Mouse (Mus musculus) CH12.LX (cell line): ENCODE measurements around the gene Rtl5. TPM values are rescaled to one million over a fixed set of nuclear protein-coding genes. Genes with fewer than 3 reads are reported as not detected.

Experiments used
- DNase-seq: peaks from one replicate; pipeline ENCODE4 v3.0.0-alpha.2; 2013; ENCODE audit errors: extremely low read depth
- H3K27ac ChIP-seq: 2 replicates; pipeline ENCODE4 v1.5.1; 2012; ENCODE audit warnings: low read depth, mild to moderate bottlenecking, control low read depth, moderate library complexity; ENCODE audit not compliant: insufficient read depth
- H3K27me3 ChIP-seq: replicated peaks from 2 replicates; pipeline ENCODE3; 2012; ENCODE audit warnings: inconsistent platforms
- H3K36me3 ChIP-seq, 2 experiments: replicated peaks in 1 of 2; 2 replicates each; pipeline versions ENCODE3 to v1.6.1; 2012; ENCODE audit warnings: inconsistent platforms in 1 of 2, low read length in 1 of 2, mild to moderate bottlenecking in 1 of 2, mixed read lengths in 1 of 2, moderate library complexity in 1 of 2; ENCODE audit not compliant: control insufficient read depth in 1 of 2, insufficient read depth in 1 of 2
- H3K4me1 ChIP-seq, 2 experiments: 2 replicates each; pipeline ENCODE4 v1.6.1; 2012; ENCODE audit warnings: inconsistent platforms in 1 of 2, moderate library complexity in 1 of 2; ENCODE audit not compliant: insufficient read depth in 2 of 2, control insufficient read depth in 1 of 2
- H3K4me2 ChIP-seq: 2 replicates; pipeline ENCODE4 v1.6.1; 2012; ENCODE audit warnings: low read depth, mild to moderate bottlenecking, control low read depth; ENCODE audit not compliant: poor library complexity, insufficient read depth, severe bottlenecking
- H3K4me3 ChIP-seq, 3 experiments: fragments of 150-350 bp in 1 of 3; sonication (generic) in 1 of 3; replicated peaks in 1 of 3; 2 replicates each; pipeline versions ENCODE3 to v1.5.1; 2011 to 2012; ENCODE audit warnings: low read depth in 2 of 3, low read length in 2 of 3, mild to moderate bottlenecking in 2 of 3, moderate library complexity in 2 of 3, control low read depth in 1 of 3, improper control_type of control experiment in 1 of 3, inconsistent platforms in 1 of 3, mixed read lengths in 1 of 3; ENCODE audit not compliant: poor library complexity in 1 of 3
- H3K79me2 ChIP-seq: replicated peaks from 2 replicates; pipeline ENCODE4 v1.6.1; 2012; ENCODE audit warnings: mild to moderate bottlenecking, moderate library complexity; ENCODE audit not compliant: control insufficient read depth, poor library complexity, insufficient read depth, severe bottlenecking; ENCODE audit errors: extremely low read depth
- H3K9ac ChIP-seq: 2 replicates; pipeline ENCODE4 v1.6.1; 2012; ENCODE audit warnings: low read depth, mild to moderate bottlenecking, control low read depth, moderate library complexity; ENCODE audit not compliant: insufficient read depth
- H3K9me3 ChIP-seq: replicated peaks from 2 replicates; pipeline ENCODE3; 2012; ENCODE audit warnings: low read length, inconsistent platforms, mixed read lengths
- BHLHE40 ChIP-seq: IDR thresholded peaks from 2 replicates; pipeline ENCODE4 v1.6.1; 2011; ENCODE audit warnings: mild to moderate bottlenecking, low read depth, low read length, improper control_type of control experiment
- CHD1 ChIP-seq: IDR thresholded peaks from 2 replicates; pipeline ENCODE4 v1.6.1; 2012; ENCODE audit warnings: low read depth, low read length, improper control_type of control experiment, inconsistent platforms
- CHD2 ChIP-seq: IDR thresholded peaks from 2 replicates; pipeline ENCODE4 v1.6.1; 2011; ENCODE audit warnings: low read length, improper control_type of control experiment
- EP300 ChIP-seq: IDR thresholded peaks from 2 replicates; pipeline ENCODE4 v1.6.1; 2011; ENCODE audit warnings: low read length, improper control_type of control experiment
- GABPA ChIP-seq: IDR thresholded peaks from 2 replicates; pipeline ENCODE4 v1.6.1; 2012; ENCODE audit warnings: low read depth, low read length, improper control_type of control experiment, inconsistent platforms; ENCODE audit not compliant: insufficient replicate concordance
- KAT2A ChIP-seq: IDR thresholded peaks from 2 replicates; pipeline ENCODE4 v1.6.1; 2012; ENCODE audit warnings: low read length, improper control_type of control experiment, inconsistent platforms; ENCODE audit not compliant: insufficient replicate concordance
- MAFK ChIP-seq: IDR thresholded peaks from 2 replicates; pipeline ENCODE4 v1.6.1; 2011; ENCODE audit warnings: low read length, improper control_type of control experiment; ENCODE audit not compliant: insufficient replicate concordance
- MAX ChIP-seq: IDR thresholded peaks from 2 replicates; pipeline ENCODE4 v1.6.1; 2011; ENCODE audit warnings: low read length, improper control_type of control experiment
- MAZ ChIP-seq: IDR thresholded peaks from 2 replicates; pipeline ENCODE4 v1.6.1; 2012; ENCODE audit warnings: low read depth, mild to moderate bottlenecking, inconsistent platforms, low read length, improper control_type of control experiment, moderate library complexity
- MYC ChIP-seq: IDR thresholded peaks from 2 replicates; pipeline ENCODE4 v1.6.1; 2011; ENCODE audit warnings: low read depth, mild to moderate bottlenecking, improper control_type of control experiment, low read length
- NELFE ChIP-seq: IDR thresholded peaks from 2 replicates; pipeline ENCODE4 v1.6.1; 2011; ENCODE audit warnings: low read depth, low read length, improper control_type of control experiment
- PAX5 ChIP-seq: IDR thresholded peaks from 2 replicates; pipeline ENCODE4 v1.6.1; 2012; ENCODE audit warnings: low read length, inconsistent platforms, mixed read lengths
- RAD21 ChIP-seq: IDR thresholded peaks from 2 replicates; pipeline ENCODE4 v1.6.1; 2011; ENCODE audit warnings: low read depth, mild to moderate bottlenecking, low read length, improper control_type of control experiment, moderate library complexity
- SMC3 ChIP-seq: IDR thresholded peaks from 2 replicates; pipeline ENCODE4 v1.6.1; 2011; ENCODE audit warnings: low read depth, low read length, improper control_type of control experiment
- TCF12 ChIP-seq: IDR thresholded peaks from 2 replicates; pipeline ENCODE4 v1.6.1; 2014; ENCODE audit warnings: low read depth, mild to moderate bottlenecking, inconsistent platforms, low read length, improper control_type of control experiment
- UBTF ChIP-seq: IDR thresholded peaks from 2 replicates; pipeline ENCODE4 v1.6.1; 2012; ENCODE audit warnings: low read depth, mild to moderate bottlenecking, inconsistent platforms, low read length, improper control_type of control experiment, moderate library complexity
- ZC3H11A ChIP-seq: IDR thresholded peaks from 2 replicates; pipeline ENCODE4 v1.6.1; 2012; ENCODE audit warnings: low read depth, mild to moderate bottlenecking, inconsistent platforms, low read length, improper control_type of control experiment
- ZNF384 ChIP-seq: IDR thresholded peaks from 2 replicates; pipeline ENCODE4 v1.6.1; 2012; ENCODE audit warnings: low read depth, low read length, improper control_type of control experiment, inconsistent platforms
- dilution Hi-C: fragments of 300-500 bp; cut with MboI; formaldehyde crosslinking; loops from 2 replicates; pipeline ENCODE4 v1.14.3; 2020; ENCODE audit warnings: low sequenced_read_pairs; ENCODE audit not compliant: extremely low pct_unique_long_range_greater_than_20kb, extremely low pct_ligation_motif_present
- in situ Hi-C: fragments of 300-500 bp; cut with MboI; formaldehyde crosslinking; loops from 3 replicates; pipeline ENCODE4 v1.14.3; 2019; ENCODE audit warnings: low sequenced_read_pairs, low pct_ligation_motif_present, low pct_unique_long_range_greater_than_20kb, mixed read lengths
- polyA plus RNA-seq: library from polyadenylated mRNA; unstranded; fragments of >175 nt; gene quantifications from 2 replicates; pipeline ENCODE4 v1.2.1, GENCODE M21; 2012; ENCODE audit warnings: low read depth; ENCODE audit not compliant: insufficient read length
- total RNA-seq, 2 experiments: library from RNA; depleted of rRNA; stranded (reverse); fragments of 300-350 nt in 1 of 2; fragments of >200 nt in 1 of 2; gene quantifications; 2 replicates each; pipeline ENCODE4 v1.2.3; 2012 to 2014

The Rtl5 gene
- total and polyA plus RNA-seq, 3 experiments = 0.51 to 0.79 (median 0.55) TPM

DNA sequence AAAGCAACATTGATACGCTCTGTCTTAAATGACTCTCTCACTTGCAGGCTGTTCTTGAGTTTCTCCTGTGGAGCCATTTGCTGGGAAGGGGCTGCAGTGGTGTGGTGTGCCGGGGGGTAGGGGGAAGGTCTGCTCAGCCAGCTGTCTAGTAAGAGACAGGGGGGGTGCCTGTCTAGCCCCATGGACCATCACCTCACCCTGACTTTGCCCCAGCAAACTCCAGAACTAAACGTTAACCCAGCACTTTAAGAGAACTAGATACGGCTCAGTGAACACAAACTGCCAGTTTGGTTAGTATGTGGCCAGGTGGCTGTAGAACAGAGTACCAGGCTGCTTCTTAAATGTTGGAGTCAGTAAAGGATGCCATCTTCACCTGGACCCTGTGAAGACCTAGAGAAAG, 4.1 kb upstream of the Rtl5 start:
- no peaks in the 10 kb centered on the region for H3K27me3 ChIP-seq
- no peaks in the 10 kb centered on the region for H3K9me3 ChIP-seq
- in situ Hi-C loops (no loop called here), dilution Hi-C loops (no loop called here)
- no peak overlapping the region for H3K27ac ChIP-seq
- no peak overlapping the region for H3K9ac ChIP-seq
- no peak for DNase-seq
- no peak overlapping the region for H3K4me3 ChIP-seq
- H3K4me1 ChIP-seq = peaks cover 21 to 63% of the 10 kb centered on the region in 2 experiments
- TF ChIP-seq NELFE (no peak), MAZ (no peak), UBTF (no peak), SMC3 (no peak), ZNF384 (no peak), TCF12 (no peak), MAFK (no peak), RAD21 (no peak), CHD2 (no peak), MYC (no peak), PAX5 (no peak), EP300 (no peak), MAX (no peak), KAT2A (no peak), GABPA (no peak), ZC3H11A (no peak), BHLHE40 (no peak)
- H3K36me3 ChIP-seq = no peaks in the 10 kb centered on the region
- no peak overlapping the region for H3K4me2 ChIP-seq
- H3K79me2 ChIP-seq = no peaks in the 10 kb centered on the region

DNA sequence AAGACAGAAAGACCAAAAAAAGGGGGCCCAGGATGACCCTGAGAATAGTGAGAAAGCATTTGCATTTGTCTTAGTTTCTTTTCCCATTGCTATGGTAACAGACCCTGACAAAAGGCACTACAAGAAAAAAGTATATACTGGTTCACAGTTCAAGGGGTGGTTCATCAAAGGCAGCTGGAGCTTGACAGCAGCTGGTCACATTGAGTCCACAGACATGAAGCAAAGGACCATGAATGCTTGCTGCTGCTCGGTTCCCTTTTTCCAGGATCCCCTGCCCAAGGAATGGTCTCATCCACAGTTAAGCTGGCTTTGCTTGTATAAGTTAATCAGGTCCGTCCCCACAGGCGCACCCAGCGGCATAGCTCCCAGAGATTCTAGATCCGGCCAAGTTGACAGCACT, 3.3 kb upstream of the Rtl5 start:
- Histone ChIP-seq H3K9me3 (no peaks in the 10 kb centered on the region), H3K4me3 (no peak overlapping the region), H3K4me1 (peaks cover 21 to 63% of the 10 kb centered on the region in 2 experiments), H3K9ac (no peak overlapping the region), H3K4me2 (no peak overlapping the region), H3K36me3 (no peaks in the 10 kb centered on the region), H3K27ac (no peak overlapping the region), H3K79me2 (no peaks in the 10 kb centered on the region), H3K27me3 (no peaks in the 10 kb centered on the region)
- no peak for DNase-seq
- no peak for TF ChIP-seq CHD1
- TF ChIP-seq MAFK = no peak
- no peak for TF ChIP-seq SMC3
- no peak for TF ChIP-seq EP300
- dilution Hi-C loops = no loop called here
- in situ Hi-C loops = loop anchor here (25.0 kb wide), 1 partner anchor 112 kb away; no protein-coding TSS in a partner anchor
